Mouse (Mus musculus): Measurements from ENCODE around the gene Polr2j. TPM values are rescaled to one million over a fixed set of nuclear protein-coding genes. Genes with fewer than 3 reads are reported as not detected.
A peak's percentile ranks its signal among the peaks of the same experiment; 100 is the strongest.

The Polr2j gene
- 10 to 100 TPM; 81.3 to 86.7 TPM for total RNA-seq (2021)
- long read RNA-seq, experiment 1, transcript Polr2j-201 (4 exons, 646 nt) = major isoform, 56 of 58 reads
- long read RNA-seq, experiment 1, partial matches to known transcripts = 0 of 58 reads
- long read RNA-seq, experiment 1, other reads (novel, unspliced or antisense) = 1 of 58 reads
- long read RNA-seq, experiment 2, transcript Polr2j-201 (4 exons, 646 nt) = major isoform, 33 of 34 reads
- long read RNA-seq, experiment 2, partial matches to known transcripts = 0 of 34 reads
- long read RNA-seq, experiment 2, other reads (novel, unspliced or antisense) = 0 of 34 reads

GRCm38 (mm10) chr5:136115891-136116783 lies at the start of gene Polr2j:
Polr2j (plus strand) TSS chr5:136116631.
- peak; percentile 94 to 96 for DNase-seq (ENCODE audit: low spot score in 2 of 2)

- DNase-seq (ENCODE audit: low spot score in 2 of 2) = no peak
Measured at GRCm38 (mm10) chr5:136069411-136069810, 47.0 kb upstream of the Polr2j start.

DNA sequence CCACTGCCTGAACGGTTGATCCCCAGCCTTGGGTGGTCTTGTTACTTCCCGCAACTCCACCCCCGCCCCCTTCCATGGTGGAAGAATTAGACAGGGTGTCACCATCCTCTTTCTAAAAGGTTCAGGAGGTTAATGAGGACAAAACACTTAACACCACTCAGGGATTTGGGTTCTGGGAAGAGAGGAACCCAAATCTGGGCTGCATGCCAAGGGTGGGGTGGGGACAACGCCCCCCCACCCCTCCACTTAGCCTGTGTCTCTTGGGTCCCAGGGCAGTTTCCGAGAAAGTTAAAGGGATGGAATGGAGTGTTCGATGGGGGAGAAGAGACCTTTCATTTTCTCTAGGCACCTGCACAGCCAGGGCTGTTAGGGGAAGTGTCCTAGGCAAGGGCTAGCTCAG lies 43.4 kb upstream of the Polr2j start:
- DNase-seq (ENCODE audit: low spot score in 2 of 2) = no peak

GRCm38 (mm10) chr5:136073526-136073925 lies 42.9 kb upstream of the Polr2j start:
- DNase-seq (ENCODE audit: low spot score in 2 of 2) = no peak

DNA sequence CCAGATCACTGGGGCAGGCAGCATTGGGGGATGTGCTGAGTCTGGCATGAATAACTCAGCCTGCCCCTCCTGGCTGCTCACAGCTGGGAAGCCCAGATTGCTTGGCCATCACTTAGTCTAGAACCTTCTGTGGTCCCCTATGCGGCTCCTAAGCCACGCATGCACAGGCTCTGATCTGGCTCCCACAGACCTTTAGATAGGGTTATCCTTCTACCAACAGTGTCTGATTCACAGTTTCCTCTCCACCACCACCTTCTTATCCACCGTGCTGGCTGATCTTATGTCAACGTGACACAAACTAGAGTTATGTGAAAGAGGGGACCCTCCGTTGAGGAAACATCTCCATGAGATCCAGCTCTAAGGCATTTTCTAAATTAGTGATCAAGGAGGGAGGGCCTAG lies 41.4 kb upstream of the Polr2j start:
- DNase-seq (ENCODE audit: low spot score in 2 of 2) = no peak

DNA sequence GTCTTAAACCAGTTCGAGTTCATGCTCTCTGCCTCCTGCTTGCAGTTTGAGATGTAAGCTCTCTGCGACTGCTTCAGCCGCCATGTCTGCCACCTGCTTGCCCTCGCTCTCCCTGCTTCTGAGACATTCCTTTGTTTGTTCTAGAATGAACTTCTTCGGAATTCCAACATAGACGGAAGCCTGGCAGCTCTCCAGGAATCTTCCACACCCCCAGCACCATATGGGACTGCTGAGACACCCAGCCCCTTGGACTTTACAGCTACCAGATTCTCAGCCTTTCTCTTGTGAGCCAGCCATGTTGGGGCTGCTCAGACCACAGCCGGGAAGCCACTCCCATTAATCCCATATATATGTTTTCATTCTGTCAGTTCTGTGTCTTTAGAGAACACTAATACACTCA lies 40.1 kb upstream of the Polr2j start:
- peak in 1 of 2 experiments; percentile 40 for DNase-seq (ENCODE audit: low spot score in 2 of 2)

DNA sequence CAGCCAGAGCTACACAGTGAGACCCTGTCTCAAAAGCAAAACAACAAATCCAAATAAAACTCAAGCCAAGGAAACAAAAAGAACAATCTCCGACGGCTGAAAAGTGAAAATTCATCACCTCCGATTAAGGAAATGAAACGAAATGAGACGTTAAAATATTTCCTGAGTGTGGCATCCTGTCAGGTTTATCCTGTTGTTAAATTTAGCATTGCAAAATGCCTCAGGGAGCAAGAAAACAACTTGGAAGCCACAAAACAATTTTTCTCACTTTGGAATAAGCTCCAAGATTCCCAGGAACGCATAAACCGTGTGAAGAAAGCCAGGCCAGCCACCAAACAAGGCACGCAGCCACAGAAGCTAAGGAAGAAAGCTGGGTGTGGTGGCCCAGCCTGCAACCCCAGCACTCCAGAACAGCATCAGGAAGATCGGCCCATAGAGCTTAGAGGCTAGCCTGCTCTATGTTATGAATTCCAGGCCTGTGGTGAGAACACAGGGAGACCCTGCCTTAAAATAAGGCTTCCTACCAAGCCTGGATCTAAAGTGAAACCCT lies 39.4 kb upstream of the Polr2j start:
- no peak for DNase-seq (ENCODE audit: low spot score in 2 of 2)

DNA sequence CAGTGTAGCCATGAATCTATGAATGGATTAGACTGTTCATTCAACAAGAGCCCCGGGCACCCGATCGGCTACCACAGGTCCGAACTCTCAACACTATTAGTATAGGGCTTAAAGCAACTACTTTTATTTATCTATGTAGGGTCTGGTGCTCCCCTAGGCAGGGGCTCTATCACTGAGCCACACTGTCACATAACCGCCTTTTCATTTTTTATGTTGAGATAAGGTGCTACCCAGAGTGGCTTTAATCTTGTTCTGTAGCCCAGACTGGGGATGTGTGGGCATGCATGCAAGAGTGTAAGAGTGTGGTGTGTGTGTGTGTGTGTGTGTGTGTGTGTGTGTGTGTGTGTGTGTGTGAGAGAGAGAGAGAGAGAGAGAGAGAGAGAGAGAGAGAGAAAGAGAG lies 38.3 kb upstream of the Polr2j start:
- no peak for DNase-seq (ENCODE audit: low spot score in 2 of 2)

GRCm38 (mm10) chr5:136082345-136082744 lies 34.1 kb upstream of the Polr2j start:
- no peak for DNase-seq (ENCODE audit: low spot score in 2 of 2)

- peak; percentile 89 to 92 for DNase-seq (ENCODE audit: low spot score in 2 of 2)
Measured at GRCm38 (mm10) chr5:136083669-136084107, 32.7 kb upstream of the Polr2j start, which contains the start of gene Rasa4. Rasa4 (plus strand) TSS chr5:136083916.

- no peak for DNase-seq (ENCODE audit: low spot score in 2 of 2)
Measured at GRCm38 (mm10) chr5:136084144-136084881, 32.1 kb upstream of the Polr2j start.

DNA sequence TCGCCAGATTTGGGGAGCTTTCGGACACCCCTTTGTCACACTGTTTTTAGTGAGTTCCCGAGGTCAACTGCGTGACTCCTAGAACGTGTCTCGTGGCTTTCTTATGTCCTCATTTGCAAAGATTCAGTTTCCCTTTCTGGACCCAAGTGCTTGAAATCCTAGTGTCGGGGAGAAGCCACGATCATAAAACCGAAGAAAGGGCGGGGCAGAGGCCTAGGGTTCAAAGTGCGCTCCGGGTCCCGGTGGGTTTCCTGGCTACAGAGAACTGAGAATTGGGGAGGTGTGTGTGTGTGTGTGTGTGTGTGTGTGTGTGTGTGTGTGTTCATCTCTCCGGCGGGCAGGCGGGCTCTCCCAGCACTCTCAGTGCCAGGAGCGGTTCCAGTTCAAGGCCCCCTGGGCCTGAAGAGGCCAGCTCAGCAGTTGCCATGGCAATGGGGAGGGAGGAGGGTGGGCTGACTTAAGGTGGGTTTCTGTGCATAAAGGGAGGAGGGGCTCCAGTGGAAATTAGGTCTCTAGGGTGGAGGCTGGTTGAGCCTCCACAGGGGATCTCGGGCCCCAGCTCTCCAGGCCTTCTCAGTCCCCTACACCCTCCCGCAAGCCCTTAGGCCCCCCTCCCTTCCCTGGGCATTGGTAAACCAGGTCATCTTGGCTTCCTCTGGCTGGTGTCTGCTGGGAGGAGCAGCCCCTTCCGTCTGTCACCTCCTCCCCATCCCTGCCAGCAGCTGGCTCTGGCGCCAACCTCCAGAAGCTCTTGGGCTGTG lies 31.4 kb upstream of the Polr2j start:
- no peak for DNase-seq (ENCODE audit: low spot score in 2 of 2)

- DNase-seq (ENCODE audit: low spot score in 2 of 2) = no peak
Measured at GRCm38 (mm10) chr5:136086290-136086689, 30.1 kb upstream of the Polr2j start.

GRCm38 (mm10) chr5:136088821-136089575 lies 27.4 kb upstream of the Polr2j start:
- DNase-seq (ENCODE audit: low spot score in 2 of 2) = no peak

DNA sequence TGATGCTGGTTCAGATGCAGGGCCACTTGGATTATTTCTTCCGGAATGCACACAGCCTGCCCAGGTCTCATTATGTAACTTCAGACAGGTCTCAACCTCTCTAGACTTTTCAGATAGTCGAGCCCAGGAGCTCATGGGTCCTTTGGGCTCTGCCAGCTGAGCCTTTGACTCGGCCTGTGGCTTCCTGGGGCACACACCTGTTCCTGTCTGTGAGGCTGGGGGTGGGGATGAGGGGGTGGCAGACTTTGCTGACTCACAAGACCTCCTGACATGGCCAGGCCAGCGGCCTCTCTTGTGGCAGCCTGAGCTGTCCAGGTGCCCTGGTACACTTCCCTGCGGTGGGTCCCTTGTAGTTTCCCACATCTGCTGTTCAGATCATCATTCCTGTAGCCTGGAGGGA lies 24.5 kb upstream of the Polr2j start:
- DNase-seq (ENCODE audit: low spot score in 2 of 2) = no peak

DNA sequence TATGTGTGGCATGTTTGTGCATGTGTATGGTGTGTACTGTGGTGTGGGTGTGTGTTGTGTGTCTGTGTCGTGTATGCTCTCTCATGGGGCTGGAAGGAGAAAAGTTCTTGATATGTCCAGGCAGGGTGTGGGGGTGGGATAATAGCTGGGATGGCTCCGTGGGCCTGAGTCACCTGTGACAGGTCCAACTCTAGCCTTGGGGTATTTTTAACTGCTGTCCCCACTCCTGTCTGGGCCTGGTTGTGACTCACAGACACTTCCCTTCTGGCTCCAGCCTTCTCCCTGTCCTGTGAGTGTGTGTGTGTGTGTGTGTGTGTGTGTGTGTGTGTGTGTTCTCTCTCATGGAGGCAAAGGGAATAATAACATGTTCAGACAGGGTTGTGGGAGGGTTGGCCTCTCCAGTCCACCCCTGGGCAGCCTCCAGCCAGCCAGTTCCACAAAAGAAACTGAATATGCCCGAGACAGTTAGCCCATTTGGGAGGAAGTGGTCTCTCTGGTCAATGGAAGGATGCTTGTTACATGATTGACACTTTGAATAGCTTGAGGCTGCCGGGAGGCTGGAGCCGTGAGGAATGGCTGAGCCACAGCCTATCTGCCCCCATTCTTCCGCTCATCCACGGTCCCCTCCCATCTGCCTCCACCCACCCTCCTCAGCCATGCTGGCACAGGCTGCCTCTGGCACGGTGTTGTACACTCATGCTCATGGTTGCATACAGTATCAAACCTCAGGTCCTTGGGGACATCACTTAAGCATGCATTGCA lies 22.0 kb upstream of the Polr2j start:
- no peak for DNase-seq (ENCODE audit: low spot score in 2 of 2)

DNA sequence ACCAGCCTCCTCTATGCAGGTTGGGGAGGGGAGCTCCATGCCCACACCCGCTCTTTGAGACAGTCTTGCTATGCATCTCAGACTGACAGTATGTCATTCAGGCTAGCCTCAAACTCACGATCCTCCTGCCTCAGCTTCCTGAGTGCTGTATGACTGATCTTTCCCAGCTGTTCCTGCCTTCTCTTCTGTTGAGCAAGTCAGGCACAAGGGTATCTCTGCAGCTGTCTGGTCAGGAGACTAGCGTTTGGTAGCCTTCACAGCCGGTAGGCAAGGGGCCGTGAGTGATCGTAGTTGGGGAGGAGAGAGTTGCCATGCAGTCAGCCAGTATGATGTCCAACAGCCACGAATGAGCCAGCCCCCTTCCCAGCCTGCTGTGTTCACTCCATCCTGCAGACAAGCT lies 21.3 kb upstream of the Polr2j start:
- DNase-seq (ENCODE audit: low spot score in 2 of 2) = no peak

GRCm38 (mm10) chr5:136098536-136098935 lies 17.9 kb upstream of the Polr2j start:
- DNase-seq (ENCODE audit: low spot score in 2 of 2) = no peak
